Mouse (Mus musculus) CH12.LX (cell line): ENCODE data around the gene Hpcal4. TPM values are rescaled to one million over a fixed set of nuclear protein-coding genes. Genes with fewer than 3 reads are reported as not detected.

Experiments
- DNase-seq: peaks from one replicate; pipeline ENCODE4 v3.0.0-alpha.2; 2013; ENCODE audit errors: extremely low read depth
- H3K27ac ChIP-seq: 2 replicates; pipeline ENCODE4 v1.5.1; 2012; ENCODE audit warnings: low read depth, mild to moderate bottlenecking, control low read depth, moderate library complexity; ENCODE audit not compliant: insufficient read depth
- H3K27me3 ChIP-seq: replicated peaks from 2 replicates; pipeline ENCODE3; 2012; ENCODE audit warnings: inconsistent platforms
- H3K36me3 ChIP-seq, 2 experiments: replicated peaks in 1 of 2; 2 replicates each; pipeline versions ENCODE3 to v1.6.1; 2012; ENCODE audit warnings: inconsistent platforms in 1 of 2, low read length in 1 of 2, mild to moderate bottlenecking in 1 of 2, mixed read lengths in 1 of 2, moderate library complexity in 1 of 2; ENCODE audit not compliant: control insufficient read depth in 1 of 2, insufficient read depth in 1 of 2
- H3K4me1 ChIP-seq, 2 experiments: 2 replicates each; pipeline ENCODE4 v1.6.1; 2012; ENCODE audit warnings: inconsistent platforms in 1 of 2, moderate library complexity in 1 of 2; ENCODE audit not compliant: insufficient read depth in 2 of 2, control insufficient read depth in 1 of 2
- H3K4me2 ChIP-seq: 2 replicates; pipeline ENCODE4 v1.6.1; 2012; ENCODE audit warnings: low read depth, mild to moderate bottlenecking, control low read depth; ENCODE audit not compliant: poor library complexity, insufficient read depth, severe bottlenecking
- H3K4me3 ChIP-seq, 3 experiments: fragments of 150-350 bp in 1 of 3; sonication (generic) in 1 of 3; replicated peaks in 1 of 3; 2 replicates each; pipeline versions ENCODE3 to v1.5.1; 2011 to 2012; ENCODE audit warnings: low read depth in 2 of 3, low read length in 2 of 3, mild to moderate bottlenecking in 2 of 3, moderate library complexity in 2 of 3, control low read depth in 1 of 3, improper control_type of control experiment in 1 of 3, inconsistent platforms in 1 of 3, mixed read lengths in 1 of 3; ENCODE audit not compliant: poor library complexity in 1 of 3
- H3K79me2 ChIP-seq: replicated peaks from 2 replicates; pipeline ENCODE4 v1.6.1; 2012; ENCODE audit warnings: mild to moderate bottlenecking, moderate library complexity; ENCODE audit not compliant: control insufficient read depth, poor library complexity, insufficient read depth, severe bottlenecking; ENCODE audit errors: extremely low read depth
- H3K9ac ChIP-seq: 2 replicates; pipeline ENCODE4 v1.6.1; 2012; ENCODE audit warnings: low read depth, mild to moderate bottlenecking, control low read depth, moderate library complexity; ENCODE audit not compliant: insufficient read depth
- H3K9me3 ChIP-seq: replicated peaks from 2 replicates; pipeline ENCODE3; 2012; ENCODE audit warnings: low read length, inconsistent platforms, mixed read lengths
- BHLHE40 ChIP-seq: IDR thresholded peaks from 2 replicates; pipeline ENCODE4 v1.6.1; 2011; ENCODE audit warnings: mild to moderate bottlenecking, low read depth, low read length, improper control_type of control experiment
- ELF1 ChIP-seq: IDR thresholded peaks from 2 replicates; pipeline ENCODE4 v1.6.1; 2014; ENCODE audit warnings: low read depth, mild to moderate bottlenecking, inconsistent platforms, low read length, improper control_type of control experiment
- ETS1 ChIP-seq: conservative IDR thresholded peaks from 2 replicates; pipeline ENCODE4 v1.6.1; 2012; ENCODE audit warnings: low read depth, mild to moderate bottlenecking, inconsistent platforms, low read length, improper control_type of control experiment, moderate library complexity
- HCFC1 ChIP-seq: IDR thresholded peaks from 2 replicates; pipeline ENCODE4 v1.6.1; 2012; ENCODE audit warnings: low read depth, mild to moderate bottlenecking, inconsistent platforms, low read length, improper control_type of control experiment
- JUN ChIP-seq: IDR thresholded peaks from 2 replicates; pipeline ENCODE4 v1.6.1; 2011; ENCODE audit warnings: low read depth, mild to moderate bottlenecking, low read length, improper control_type of control experiment, moderate library complexity; ENCODE audit not compliant: insufficient read depth
- KAT2A ChIP-seq: IDR thresholded peaks from 2 replicates; pipeline ENCODE4 v1.6.1; 2012; ENCODE audit warnings: low read length, improper control_type of control experiment, inconsistent platforms; ENCODE audit not compliant: insufficient replicate concordance
- MAFK ChIP-seq: IDR thresholded peaks from 2 replicates; pipeline ENCODE4 v1.6.1; 2011; ENCODE audit warnings: low read length, improper control_type of control experiment; ENCODE audit not compliant: insufficient replicate concordance
- MAZ ChIP-seq: IDR thresholded peaks from 2 replicates; pipeline ENCODE4 v1.6.1; 2012; ENCODE audit warnings: low read depth, mild to moderate bottlenecking, inconsistent platforms, low read length, improper control_type of control experiment, moderate library complexity
- MXI1 ChIP-seq: IDR thresholded peaks from 2 replicates; pipeline ENCODE4 v1.6.1; 2011; ENCODE audit warnings: mild to moderate bottlenecking, low read depth, low read length, improper control_type of control experiment
- NELFE ChIP-seq: IDR thresholded peaks from 2 replicates; pipeline ENCODE4 v1.6.1; 2011; ENCODE audit warnings: low read depth, low read length, improper control_type of control experiment
- POLR2A ChIP-seq: IDR thresholded peaks from 2 replicates; pipeline ENCODE4 v1.6.1; 2011; ENCODE audit warnings: low read depth, mild to moderate bottlenecking, improper control_type of control experiment, low read length
- POLR2AphosphoS2 ChIP-seq: IDR thresholded peaks from 2 replicates; pipeline ENCODE4 v1.6.1; 2011; ENCODE audit warnings: low read depth, low read length, improper control_type of control experiment
- TBP ChIP-seq: conservative IDR thresholded peaks from 2 replicates; pipeline ENCODE4 v1.6.1; 2011; ENCODE audit warnings: low read depth, low read length, improper control_type of control experiment
- TCF12 ChIP-seq: IDR thresholded peaks from 2 replicates; pipeline ENCODE4 v1.6.1; 2014; ENCODE audit warnings: low read depth, mild to moderate bottlenecking, inconsistent platforms, low read length, improper control_type of control experiment
- USF1 ChIP-seq: IDR thresholded peaks from 2 replicates; pipeline ENCODE4 v1.6.1; 2014; ENCODE audit warnings: low read depth, mild to moderate bottlenecking, inconsistent platforms, low read length, improper control_type of control experiment
- USF2 ChIP-seq: conservative IDR thresholded peaks from 2 replicates; pipeline ENCODE4 v1.6.1; 2011; ENCODE audit warnings: low read depth, low read length, improper control_type of control experiment
- ZMIZ1 ChIP-seq: IDR thresholded peaks from 2 replicates; pipeline ENCODE4 v1.6.1; 2012; ENCODE audit warnings: low read depth, mild to moderate bottlenecking, inconsistent platforms, low read length, improper control_type of control experiment
- ZNF384 ChIP-seq: IDR thresholded peaks from 2 replicates; pipeline ENCODE4 v1.6.1; 2012; ENCODE audit warnings: low read depth, low read length, improper control_type of control experiment, inconsistent platforms
- dilution Hi-C: fragments of 300-500 bp; cut with MboI; formaldehyde crosslinking; loops from 2 replicates; pipeline ENCODE4 v1.14.3; 2020; ENCODE audit warnings: low sequenced_read_pairs; ENCODE audit not compliant: extremely low pct_unique_long_range_greater_than_20kb, extremely low pct_ligation_motif_present
- in situ Hi-C: fragments of 300-500 bp; cut with MboI; formaldehyde crosslinking; loops from 3 replicates; pipeline ENCODE4 v1.14.3; 2019; ENCODE audit warnings: low sequenced_read_pairs, low pct_ligation_motif_present, low pct_unique_long_range_greater_than_20kb, mixed read lengths
- polyA plus RNA-seq: library from polyadenylated mRNA; unstranded; fragments of >175 nt; gene quantifications from 2 replicates; pipeline ENCODE4 v1.2.1, GENCODE M21; 2012; ENCODE audit warnings: low read depth; ENCODE audit not compliant: insufficient read length
- total RNA-seq, 2 experiments: library from RNA; depleted of rRNA; stranded (reverse); fragments of 300-350 nt in 1 of 2; fragments of >200 nt in 1 of 2; gene quantifications; 2 replicates each; pipeline ENCODE4 v1.2.3; 2012 to 2014

The Hpcal4 gene
- total and polyA plus RNA-seq, 3 experiments, result not detected

GRCm38 (mm10) chr4:123228270-123228669, 45.2 kb downstream of the Hpcal4 start:
- TF ChIP-seq MAZ (no peak), ETS1 (peak; percentile 64), ZMIZ1 (no peak), BHLHE40 (0 out of 2 replicates have a peak, but pooled peaks have one; percentile 18), TCF12 (peak; percentile 97)
- TF ChIP-seq, all 38 proteins: peak for 3
- no peak overlapping the region for H3K4me2 ChIP-seq
- H3K9ac ChIP-seq, result no peak overlapping the region
- in situ Hi-C loops, result no loop called here
- H3K9me3 ChIP-seq, result peaks cover 2% of the 10 kb centered on the region
- no peak overlapping the region for H3K4me3 ChIP-seq
- H3K79me2 ChIP-seq, result no peaks in the 10 kb centered on the region
- H3K27ac ChIP-seq, result no peak overlapping the region
- dilution Hi-C loops, result no loop called here
- DNase-seq, result peak; percentile 40
- no peaks in the 10 kb centered on the region for H3K36me3 ChIP-seq
- H3K4me1 ChIP-seq, result peaks cover 21 to 46% of the 10 kb centered on the region in 2 experiments
- H3K27me3 ChIP-seq, result peaks cover 75% of the 10 kb centered on the region

GRCm38 (mm10) chr4:123229166-123229565, 46.1 kb downstream of the Hpcal4 start:
- Histone ChIP-seq H3K9me3 (no peaks in the 10 kb centered on the region), H3K4me2 (no peak overlapping the region), H3K4me3 (no peak overlapping the region), H3K36me3 (no peaks in the 10 kb centered on the region), H3K9ac (no peak overlapping the region), H3K4me1 (peaks cover 21 to 54% of the 10 kb centered on the region in 2 experiments), H3K27ac (no peak overlapping the region), H3K27me3 (peaks cover 80% of the 10 kb centered on the region), H3K79me2 (no peaks in the 10 kb centered on the region)
- TF ChIP-seq POLR2AphosphoS2, result no peak
- no peak for TF ChIP-seq USF1
- TF ChIP-seq TBP, result no peak
- TF ChIP-seq KAT2A, result no peak
- TF ChIP-seq ETS1, result no peak
- in situ Hi-C loops (no loop called here), dilution Hi-C loops (no loop called here)
- no peak for DNase-seq

- no peak overlapping the region for H3K9ac ChIP-seq
- TF ChIP-seq POLR2A, result no peak
- TF ChIP-seq MAFK, result no peak
- no peak for TF ChIP-seq HCFC1
- TF ChIP-seq USF2, result no peak
- no peak for TF ChIP-seq ZMIZ1
- no peak for TF ChIP-seq MXI1
- no peak for TF ChIP-seq ELF1
- no peak for TF ChIP-seq JUN
- TF ChIP-seq NELFE, result no peak
- no peak for TF ChIP-seq ZNF384
- TF ChIP-seq, all 38 proteins: peak for 0
- in situ Hi-C loops (no loop called here), dilution Hi-C loops (no loop called here)
- no peak for DNase-seq
- Histone ChIP-seq H3K4me1 (peaks cover 26 to 60% of the 10 kb centered on the region in 2 experiments), H3K4me3 (no peak overlapping the region), H3K79me2 (no peaks in the 10 kb centered on the region), H3K9me3 (no peaks in the 10 kb centered on the region), H3K4me2 (no peak overlapping the region), H3K27ac (no peak overlapping the region), H3K36me3 (no peaks in the 10 kb centered on the region), H3K27me3 (peaks cover 82% of the 10 kb centered on the region)
Measured at GRCm38 (mm10) chr4:123232841-123233240, 49.8 kb downstream of the Hpcal4 start.
